Mouse (Mus musculus): Measurements from ENCODE around the gene Cyp2a5. TPM values are rescaled to one million over a fixed set of nuclear protein-coding genes. Genes with fewer than 3 reads are reported as not detected.

Cyp2a5 gene
- polyA plus RNA-seq (2012; rRNA removed), result not detected in 2 replicates

GRCm38 (mm10) chr7:26835059-26835458, at the start of gene Cyp2a5:
Cyp2a5 (plus strand) TSS chr7:26835305.

GRCm38 (mm10) chr7:26808592-26808991, 26.5 kb upstream of the Cyp2a5 start, which contains the start of gene Cyp2g1:
Cyp2g1 (plus strand) TSS chr7:26808892.

Other genes starting within 250 kb of the Cyp2a5 start
- not detected in 2 replicates for gene Vmn1r185, start 216.8 kb upstream of the Cyp2a5 start, polyA plus RNA-seq (2012; rRNA removed)
- gene Cyp2b23, start 148.9 kb upstream of the Cyp2a5 start, polyA plus RNA-seq (2012; rRNA removed), result not detected in 2 replicates
- not detected in 2 replicates for gene Cyp2b19, start 78.2 kb upstream of the Cyp2a5 start, polyA plus RNA-seq (2012; rRNA removed)
- gene Cyp2g1, start 26.4 kb upstream of the Cyp2a5 start, polyA plus RNA-seq (2012; rRNA removed), result not detected in 2 replicates
- gene Cyp2a22, start 104.1 kb downstream of the Cyp2a5 start, polyA plus RNA-seq (2012; rRNA removed), result not detected in 2 replicates
- gene Cyp2a12, start 193.8 kb downstream of the Cyp2a5 start, polyA plus RNA-seq (2012; rRNA removed), result not detected in 2 replicates

All from colon, adult 2 months (tissue).